Comparison of ENCODE assay signal across 27 mouse cellular contexts in genomic region chr2:129582261-129582660, GRCm38 (mm10). TPM values are rescaled to one million over a fixed set of nuclear protein-coding genes. Genes with fewer than 3 reads are reported as not detected.
A peak's percentile ranks its signal among the peaks of the same experiment; 100 is the strongest.
DNase-seq lines count a peak whose midpoint lies in the region; ATAC-seq and TF ChIP-seq lines count a peak whose summit lies in the region.
"Had no signal": no experiment of that assay in that cellular context is flagged by ENCODE, and none has a peak within 500 bp of the region (broad histone marks: within the 10 kb centered on the region; RNA-seq: fewer than 3 reads in every experiment).

No protein-coding gene starts in this region.

- TF ChIP-seq POLR2A in kidney, adult 2 months (IDR thresholded peaks at IDR 0.05; ENCODE audit: low read depth, low read length): no peak

- H3K27ac ChIP-seq in kidney, adult 2 months (ENCODE audit: insufficient read depth, low read depth, low read length): no peak overlapping the region
- H3K27ac ChIP-seq in kidney, embryonic 14.5 days (ENCODE audit: low read depth, low read length): no peak overlapping the region
- H3K27ac ChIP-seq in kidney, embryonic 15.5 days: no peak overlapping the region
- H3K27ac ChIP-seq: embryonic facial prominence, embryonic 10.5 days; forebrain, embryonic 15.5 days; hindbrain, embryonic 14.5 days; liver, embryonic 13.5 days; midbrain, embryonic 12.5 days had no signal

- 78% methylated on average over 4 of the region's 4 CpGs for WGBS in kidney, adult 2 months
- 80% methylated on average over 4 of the region's 4 CpGs for WGBS in kidney, embryonic 14.5 days
- 78% methylated on average over 4 of the region's 4 CpGs for WGBS in kidney, embryonic 15.5 days

- no peak for ATAC-seq in kidney, embryonic 14.5 days (ENCODE audit: low FRiP score, low TSS enrichment)
- ATAC-seq in kidney, embryonic 15.5 days (replicated peaks; ENCODE audit: low FRiP score): 0 out of 2 replicates have a peak, but pooled peaks have one; percentile 8
- ATAC-seq: activated CD4-positive, CD25-positive, alpha-beta regulatory T cell, adult 4 months; forebrain, embryonic 15.5 days; inflammation-experienced regulatory T-cells, adult 6 months had no signal

- no peaks in the 10 kb centered on the region for H3K9me3 ChIP-seq in kidney, embryonic 14.5 days (ENCODE audit: control insufficient read depth, low read length)
- no peaks in the 10 kb centered on the region for H3K9me3 ChIP-seq in kidney, embryonic 15.5 days (replicated peaks)
- H3K9me3 ChIP-seq: embryonic facial prominence, embryonic 10.5 days; forebrain, embryonic 15.5 days; heart, embryonic 12.5 days; liver, embryonic 13.5 days; midbrain, embryonic 12.5 days had no signal

- no peaks in the 10 kb centered on the region for H3K36me3 ChIP-seq in kidney, adult 2 months (ENCODE audit: control insufficient read depth, insufficient read depth, low read length)
- no peaks in the 10 kb centered on the region for H3K36me3 ChIP-seq in kidney, embryonic 14.5 days (ENCODE audit: control insufficient read depth, insufficient read depth, low read length)
- H3K36me3 ChIP-seq in kidney, embryonic 15.5 days: no peaks in the 10 kb centered on the region
- H3K36me3 ChIP-seq: embryonic facial prominence, embryonic 10.5 days; forebrain, embryonic 15.5 days; heart, embryonic 12.5 days; liver, embryonic 13.5 days; midbrain, embryonic 12.5 days had no signal

- no peak for TF ChIP-seq CTCF in kidney, adult 2 months (conservative IDR thresholded peaks at IDR 0.05; ENCODE audit: insufficient read depth, insufficient read length, low read depth, low read length)

- no peaks in the 10 kb centered on the region for H3K27me3 ChIP-seq in kidney, adult 2 months (replicated peaks; ENCODE audit: control insufficient read depth, insufficient read depth, low read length)
- H3K27me3 ChIP-seq in kidney, embryonic 14.5 days (ENCODE audit: control insufficient read depth, insufficient read depth, low read length): no peaks in the 10 kb centered on the region
- peaks cover 1% of the 10 kb centered on the region; the same call in 1 of the 2 replicates for H3K27me3 ChIP-seq in kidney, embryonic 15.5 days
- H3K27me3 ChIP-seq: forebrain, embryonic 15.5 days; liver, embryonic 13.5 days had no signal

- H3K4me3 ChIP-seq in kidney, adult 2 months (ENCODE audit: insufficient read depth, low read depth, low read length): no peak overlapping the region
- no peak overlapping the region for H3K4me3 ChIP-seq in kidney, embryonic 14.5 days (ENCODE audit: low read length)
- no peak overlapping the region for H3K4me3 ChIP-seq in kidney, embryonic 15.5 days (replicated peaks)
- H3K4me3 ChIP-seq: embryonic facial prominence, embryonic 10.5 days; forebrain, embryonic 15.5 days; heart, embryonic 12.5 days; liver, embryonic 13.5 days; midbrain, embryonic 12.5 days had no signal

- DNase-seq in adrenal gland, adult 2 months: peak; percentile 53
- no peak for DNase-seq in adrenal gland, postnatal 4 days (ENCODE audit: low spot score in 2 of 2)
- peak; percentile 62 for DNase-seq in kidney, adult 2 months
- DNase-seq in kidney, postnatal 36 days: peak; percentile 47 to 56
- no peak for DNase-seq in layer of hippocampus, adult 9-10 months (ENCODE audit: low spot score)
- DNase-seq in urinary bladder, postnatal 25 days (ENCODE audit: low spot score): no peak
- DNase-seq: adrenal gland, postnatal 25 days; cerebellum, adult 9-11 months; gastrocnemius, postnatal 10 days; heart, postnatal 4 days; liver, embryonic 13.5 days; lung, postnatal 14 days; thymus, adult 18-20 months; thymus, postnatal 36 days had no signal

- no peaks in the 10 kb centered on the region for H3K4me1 ChIP-seq in kidney, adult 2 months (ENCODE audit: control insufficient read depth, insufficient read depth, low read length)
- H3K4me1 ChIP-seq in kidney, embryonic 14.5 days (ENCODE audit: control insufficient read depth, insufficient read depth, low read length): no peaks in the 10 kb centered on the region
- H3K4me1 ChIP-seq in kidney, embryonic 15.5 days: peaks cover 5% of the 10 kb centered on the region; the same call in 1 of the 2 replicates
- H3K4me1 ChIP-seq: liver, embryonic 13.5 days had no signal

- no peak overlapping the region for H3K9ac ChIP-seq in kidney, embryonic 14.5 days (ENCODE audit: low read depth, low read length)
- no peak overlapping the region for H3K9ac ChIP-seq in kidney, embryonic 15.5 days
- H3K9ac ChIP-seq: forebrain, embryonic 15.5 days; heart, embryonic 12.5 days; hindbrain, embryonic 14.5 days; liver, embryonic 13.5 days; midbrain, embryonic 12.5 days had no signal

- no peak overlapping the region for H3K4me2 ChIP-seq in kidney, embryonic 14.5 days (replicated peaks; ENCODE audit: low read depth, low read length)
- H3K4me2 ChIP-seq in kidney, embryonic 15.5 days: no peak overlapping the region
- H3K4me2 ChIP-seq: forebrain, embryonic 15.5 days; heart, embryonic 12.5 days; hindbrain, embryonic 14.5 days; liver, embryonic 13.5 days; midbrain, embryonic 12.5 days had no signal

RNA-seq across cellular contexts. Expression of gene Sirpa, which starts 10.4 kb away (rescaled TPM):
- 10 to 100 TPM; 46.8 to 76.2 TPM for total RNA-seq in adrenal gland, adult 2 months (2021)
- 61.9 and 111 TPM in 2 replicates for polyA plus RNA-seq in adrenal gland, adult 2 months (2012; rRNA removed)
- total RNA-seq in adrenal gland, postnatal 4 days (2021): 10 to 100 TPM; 76.8 to 79.1 TPM
- polyA plus RNA-seq in kidney, adult 2 months (2012; rRNA removed): 106 and 110 TPM in 2 replicates
- 15.9 and 28.8 TPM in 2 replicates for polyA plus RNA-seq in kidney, embryonic 14.5 days (2014; fragmentation: Nextera tagmentation; extraction: Ambion mirVana)
- 28.4 and 30.6 TPM in 2 replicates for polyA plus RNA-seq in kidney, embryonic 15.5 days (2015; fragmentation: Nextera tagmentation; extraction: Ambion mirVana)

RNA-seq across cellular contexts. Expression of gene F830045P16Rik, which starts 45.9 kb away (rescaled TPM):
- total RNA-seq in adrenal gland, adult 2 months (2021): not detected
- 0.04 TPM in 1 of 2 replicates, not detected in the other for polyA plus RNA-seq in adrenal gland, adult 2 months (2012; rRNA removed)
- not detected for total RNA-seq in adrenal gland, postnatal 4 days (2021)
- not detected in 2 replicates for polyA plus RNA-seq in kidney, adult 2 months (2012; rRNA removed)
- polyA plus RNA-seq in kidney, embryonic 14.5 days (2014; fragmentation: Nextera tagmentation; extraction: Ambion mirVana): not detected in 2 replicates
- 0.08 TPM in 1 of 2 replicates, not detected in the other for polyA plus RNA-seq in kidney, embryonic 15.5 days (2015; fragmentation: Nextera tagmentation; extraction: Ambion mirVana)
- total RNA-seq: adrenal gland, postnatal 25 days; heart, postnatal 4 days; megakaryocyte, adult 5-6 weeks had no signal
- polyA plus RNA-seq: activated CD4-positive, CD25-positive, alpha-beta regulatory T cell, adult 4 months; cortical plate, adult 2 months; embryonic facial prominence, embryonic 10.5 days; forebrain, embryonic 15.5 days; heart, embryonic 12.5 days; hindbrain, embryonic 14.5 days; inflammation-experienced regulatory T-cells, adult 6 months; limb, embryonic 11.5 days; liver, embryonic 13.5 days; midbrain, embryonic 12.5 days; stomach, embryonic 16.5 days had no signal

Comparison
In these comparisons a context has a peak if more than half of its experiments do, and no peak if none do; other contexts are left out.
1. DNase-seq: peak in adrenal gland, adult 2 months (single experiment), kidney, adult 2 months (single experiment) and kidney, postnatal 36 days (2 of 2); none in adrenal gland, postnatal 4 days (0 of 2), layer of hippocampus, adult 9-10 months (single experiment) and urinary bladder, postnatal 25 days (single experiment).